In the genomic region with DNA sequence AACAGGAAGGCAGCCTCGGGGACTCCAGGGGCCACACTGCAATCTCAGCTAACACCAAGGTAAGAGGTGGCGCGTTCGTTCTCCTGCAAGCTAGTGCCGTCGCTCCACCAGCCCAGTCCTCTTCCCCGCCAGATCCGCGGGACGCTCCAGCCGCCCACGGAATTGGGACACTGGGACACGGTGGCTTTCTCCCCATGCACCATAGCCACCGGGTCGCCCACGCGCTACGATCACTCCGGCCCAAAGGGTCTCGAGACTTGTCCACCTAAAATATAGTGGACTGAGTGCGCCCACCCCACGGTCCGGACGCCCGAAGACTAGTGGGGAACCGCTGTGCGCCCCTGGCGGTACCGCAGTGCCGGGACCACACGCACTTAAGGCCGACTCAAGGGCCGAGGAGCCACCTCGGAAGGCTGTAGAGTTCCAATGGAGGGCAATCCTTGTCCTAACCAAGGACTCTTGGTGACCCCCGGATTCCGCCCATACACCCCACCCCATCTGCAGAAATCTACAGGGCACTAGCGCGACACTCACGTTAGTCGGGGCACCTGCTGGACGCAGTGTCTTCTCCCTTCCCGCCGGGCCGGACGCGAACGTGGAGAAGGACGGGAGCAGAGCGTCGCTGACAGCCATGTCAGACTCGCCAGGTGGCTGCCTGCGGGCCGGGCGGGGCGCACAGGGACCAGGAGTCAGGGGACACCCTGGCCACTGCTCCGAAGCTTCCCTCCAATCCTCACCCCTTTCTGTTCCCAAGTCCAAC, we compare ENCODE assay signal across 7 mouse cellular contexts. TPM values are rescaled to one million over a fixed set of nuclear protein-coding genes. Genes with fewer than 3 reads are reported as not detected.
DNase-seq lines count a peak whose midpoint lies in the region; ATAC-seq lines count a peak whose summit lies in the region.

No protein-coding gene starts in this region.

- 1% methylated on average over 51 of the region's 56 CpGs for WGBS in forebrain, embryonic 16.5 days
- 2% methylated on average over 55 of the region's 56 CpGs for WGBS in hindbrain, embryonic 11.5 days
- WGBS in limb, embryonic 15.5 days = 1% methylated on average over 56 of the region's 56 CpGs

- H3K4me3 ChIP-seq in forebrain, embryonic 16.5 days (replicated peaks; ENCODE audit: low read length) = peak overlapping the region; percentile 72
- peak overlapping the region; percentile 57 for H3K4me3 ChIP-seq in hindbrain, embryonic 11.5 days (ENCODE audit: low read depth, low read length)
- peak overlapping the region; percentile 67 for H3K4me3 ChIP-seq in limb, embryonic 15.5 days

- no peak for ATAC-seq in forebrain, embryonic 16.5 days
- ATAC-seq in hindbrain, embryonic 11.5 days (ENCODE audit: low FRiP score) = no peak
- no peak for ATAC-seq in limb, embryonic 15.5 days (ENCODE audit: insufficient number of reproducible peaks, low FRiP score, low TSS enrichment, low read depth)

- H3K4me2 ChIP-seq in forebrain, embryonic 16.5 days (ENCODE audit: low read length) = peak overlapping the region; percentile 93
- H3K4me2 ChIP-seq in hindbrain, embryonic 11.5 days (replicated peaks; ENCODE audit: low read depth, low read length) = peak overlapping the region; percentile 90
- peak overlapping the region; percentile 72 for H3K4me2 ChIP-seq in limb, embryonic 15.5 days

- DNase-seq in ES-CJ7 (ENCODE audit: low read depth, low spot score) = peak; percentile 31
- DNase-seq in adrenal gland, adult 2 months = peak; percentile 67
- peak; percentile 64 for DNase-seq in hindbrain, embryonic 11.5 days (ENCODE audit: low spot score)
- peak; percentile 63 for DNase-seq in neural tube, embryonic 10.5 days (ENCODE audit: extremely low spot score, low spot score)
- DNase-seq in thymus, postnatal 10 days (ENCODE audit: low spot score in 2 of 2) = peak; percentile 18 to 28

- peaks cover 33% of the 10 kb centered on the region for H3K4me1 ChIP-seq in forebrain, embryonic 16.5 days (replicated peaks; ENCODE audit: control insufficient read depth, insufficient read depth, low read length)
- H3K4me1 ChIP-seq in hindbrain, embryonic 11.5 days (replicated peaks; ENCODE audit: control insufficient read depth, insufficient read depth, low read length) = peaks cover 2% of the 10 kb centered on the region; the same call in 1 of the 2 replicates
- H3K4me1 ChIP-seq in limb, embryonic 15.5 days = peaks cover 42% of the 10 kb centered on the region

- no peaks in the 10 kb centered on the region for H3K9me3 ChIP-seq in forebrain, embryonic 16.5 days (ENCODE audit: control insufficient read depth, low read length)
- no peaks in the 10 kb centered on the region for H3K9me3 ChIP-seq in hindbrain, embryonic 11.5 days (ENCODE audit: control insufficient read depth, low read length)
- H3K9me3 ChIP-seq in limb, embryonic 15.5 days = no peaks in the 10 kb centered on the region

- H3K27ac ChIP-seq in forebrain, embryonic 16.5 days (ENCODE audit: low read length) = no peak overlapping the region
- H3K27ac ChIP-seq in hindbrain, embryonic 11.5 days (ENCODE audit: low read depth, low read length) = no peak overlapping the region
- H3K27ac ChIP-seq in limb, embryonic 15.5 days = peak overlapping the region; percentile 86

- peak overlapping the region; percentile 39 for H3K9ac ChIP-seq in forebrain, embryonic 16.5 days (replicated peaks; ENCODE audit: low read depth, low read length)
- 0 out of 2 replicates have a peak overlapping the region, but pooled peaks have one; percentile 23 for H3K9ac ChIP-seq in hindbrain, embryonic 11.5 days (ENCODE audit: low read depth, low read length)
- peak overlapping the region; percentile 81 for H3K9ac ChIP-seq in limb, embryonic 15.5 days

- H3K27me3 ChIP-seq in forebrain, embryonic 16.5 days (replicated peaks; ENCODE audit: control insufficient read depth, insufficient read depth, low read length) = peaks cover 9% of the 10 kb centered on the region; the same call in 1 of the 2 replicates
- H3K27me3 ChIP-seq in hindbrain, embryonic 11.5 days (ENCODE audit: control insufficient read depth, insufficient read depth, low read length) = peaks cover 29% of the 10 kb centered on the region
- H3K27me3 ChIP-seq in limb, embryonic 15.5 days = no peaks in the 10 kb centered on the region

- H3K36me3 ChIP-seq in forebrain, embryonic 16.5 days (ENCODE audit: control insufficient read depth, insufficient read depth) = no peaks in the 10 kb centered on the region
- no peaks in the 10 kb centered on the region for H3K36me3 ChIP-seq in hindbrain, embryonic 11.5 days (ENCODE audit: control insufficient read depth, insufficient read depth, low read length)
- no peaks in the 10 kb centered on the region for H3K36me3 ChIP-seq in limb, embryonic 15.5 days

RNA-seq across cellular contexts. Expression of a gene that starts 1.0 kb away (rescaled TPM):
- 10 to 100 TPM; 15.4 to 19.3 TPM for total RNA-seq in adrenal gland, adult 2 months (2021)
- 20.0 and 28.0 TPM in 2 replicates for polyA plus RNA-seq in adrenal gland, adult 2 months (2012; rRNA removed)
- polyA plus RNA-seq in forebrain, embryonic 16.5 days (2015; fragmentation: Nextera tagmentation; extraction: Ambion mirVana) = 1.7 and 2.6 TPM in 2 replicates
- polyA plus RNA-seq in hindbrain, embryonic 11.5 days (2014; fragmentation: Nextera tagmentation; extraction: Ambion mirVana) = 1.6 and 2.2 TPM in 2 replicates
- polyA plus RNA-seq in limb, embryonic 15.5 days (2015; fragmentation: Nextera tagmentation; extraction: Ambion mirVana) = 46.1 and 46.9 TPM in 2 replicates

Comparison
In these comparisons a context has a peak if more than half of its experiments do, and no peak if none do; other contexts are left out.
1. H3K9ac ChIP-seq: peak in every context shown above with its lines; median percentile 81 in limb, embryonic 15.5 days; 39 in forebrain, embryonic 16.5 days; 23 in hindbrain, embryonic 11.5 days.